Mouse (Mus musculus) c-Kit-negative CD71-positive TER-119-positive erythroid progenitor cells, embryonic 14.5 days (primary cell): ENCODE data around the gene Atpaf1.

Experiments used
- DNase-seq: peaks from one replicate; pipeline ENCODE4 v3.0.0-alpha.2; 2013; ENCODE audit warnings: low read depth, low spot score

The Atpaf1 gene

DNA sequence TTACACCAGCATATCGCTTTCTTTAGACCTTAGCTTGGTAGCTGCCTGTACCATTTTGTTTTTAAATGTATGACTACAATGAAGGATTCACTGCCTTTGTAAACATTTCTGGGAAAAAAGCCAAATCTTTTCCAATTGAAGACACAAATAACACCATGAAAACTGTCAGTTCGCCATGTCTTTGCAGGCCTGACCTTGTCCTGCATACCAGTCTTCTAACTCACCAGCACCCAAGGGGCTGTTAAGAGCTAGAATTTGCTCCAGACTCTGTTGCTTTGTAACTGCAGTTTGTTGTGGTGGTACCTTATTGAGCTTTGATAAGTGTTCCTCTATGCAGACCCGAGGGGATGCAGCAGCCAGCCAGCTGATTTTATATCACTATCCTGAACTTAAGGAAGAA lies 15.4 kb downstream of the Atpaf1 start:
- DNase-seq: no peak

DNA sequence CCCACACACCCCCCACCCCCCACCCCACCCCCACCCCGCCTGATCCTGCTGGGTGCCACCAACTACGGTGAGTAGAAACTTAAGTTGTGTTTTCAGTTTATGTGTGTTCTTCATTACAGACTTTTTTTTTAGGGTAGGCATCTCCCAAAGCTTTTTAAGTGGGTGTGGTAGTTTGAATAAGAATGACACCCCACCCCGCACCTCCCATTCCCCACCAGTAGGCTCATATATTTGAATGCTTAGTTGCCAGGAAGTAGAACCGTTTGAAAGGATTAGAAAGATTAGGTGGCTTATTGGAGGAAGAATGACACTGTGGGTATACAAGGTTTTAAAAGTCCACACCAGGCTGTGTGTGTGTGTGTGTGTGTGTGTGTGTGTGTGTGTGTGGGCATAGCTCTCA lies 27.7 kb downstream of the Atpaf1 start:
- DNase-seq: no peak

DNA sequence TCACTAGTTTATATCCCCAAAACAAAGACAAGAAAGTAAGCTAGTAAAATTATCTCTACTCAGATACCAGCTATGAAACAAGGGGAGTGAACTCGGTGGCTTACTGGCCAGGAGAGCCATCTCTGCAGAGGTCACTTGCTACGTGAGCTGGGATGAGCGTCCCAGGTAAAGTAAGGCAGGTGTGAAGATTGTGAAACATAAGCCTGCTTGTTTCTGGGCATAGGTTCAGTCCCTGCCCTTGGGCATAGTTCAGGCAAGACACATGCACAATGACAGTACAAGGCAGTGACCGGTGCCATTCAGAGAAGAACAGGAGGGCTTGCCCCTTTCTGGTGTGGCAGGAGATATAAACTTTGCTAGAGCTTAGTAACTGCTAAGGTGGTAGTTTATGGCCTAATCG lies 31.0 kb downstream of the Atpaf1 start:
- DNase-seq: no peak

DNA sequence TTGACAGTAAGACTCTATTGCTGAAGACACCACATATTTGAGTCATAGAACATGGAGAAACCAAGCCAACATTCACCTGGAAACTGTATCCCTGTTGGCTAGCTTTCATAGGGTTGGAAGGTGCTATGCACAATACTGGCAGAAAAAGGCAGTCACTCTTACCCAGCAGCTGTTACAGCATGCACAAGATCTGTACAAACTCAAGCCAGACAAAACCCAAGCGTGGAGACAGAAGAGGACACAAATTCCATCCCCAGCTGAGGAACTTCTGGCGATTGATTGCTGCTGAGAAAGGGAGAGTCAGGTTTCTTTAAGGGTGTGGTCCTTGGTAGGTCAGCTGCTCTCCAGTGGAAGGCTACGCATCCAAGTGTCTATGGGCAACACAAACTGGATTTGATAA lies 35.6 kb downstream of the Atpaf1 start:
- DNase-seq: no peak

DNA sequence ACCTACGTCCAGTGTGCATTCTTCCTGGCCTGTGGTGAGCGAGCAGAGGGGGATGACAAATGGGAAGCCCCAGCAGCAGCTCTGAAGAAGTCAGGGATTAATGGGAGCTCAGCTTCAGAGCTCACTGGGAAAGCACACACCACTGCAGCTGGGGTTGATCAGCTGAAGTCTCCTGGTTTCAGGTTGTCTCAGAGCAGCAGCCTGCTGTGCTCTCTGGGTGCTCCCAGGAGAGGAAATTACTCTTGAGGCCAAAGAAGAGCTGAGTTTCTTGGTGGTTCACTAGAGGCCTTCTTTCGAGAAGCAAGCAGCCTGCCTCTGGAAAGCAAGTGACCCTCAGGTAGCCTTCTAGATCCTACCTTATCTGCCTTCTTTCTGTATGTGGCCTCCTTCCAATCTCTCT lies 36.3 kb downstream of the Atpaf1 start:
- DNase-seq: no peak

DNA sequence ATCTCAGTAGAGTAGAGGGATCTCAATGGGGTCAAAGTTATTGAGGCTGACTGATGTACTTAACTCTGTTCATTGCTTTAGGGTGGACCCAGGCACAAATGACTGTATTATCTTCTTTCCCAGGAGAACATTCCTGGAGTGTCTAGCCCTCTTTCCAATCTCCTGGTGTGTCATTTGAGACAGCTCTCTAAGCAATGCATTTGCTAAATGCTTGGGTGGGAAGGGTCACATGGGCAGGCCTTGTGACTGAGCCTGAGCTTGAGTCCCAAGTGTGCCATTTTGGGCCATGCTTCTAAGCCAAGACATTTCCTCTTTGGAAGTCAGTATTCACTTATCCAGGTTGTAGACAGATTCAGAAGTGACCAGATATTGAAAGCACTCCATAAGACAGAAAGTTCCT lies 36.8 kb downstream of the Atpaf1 start:
- DNase-seq: no peak

DNA sequence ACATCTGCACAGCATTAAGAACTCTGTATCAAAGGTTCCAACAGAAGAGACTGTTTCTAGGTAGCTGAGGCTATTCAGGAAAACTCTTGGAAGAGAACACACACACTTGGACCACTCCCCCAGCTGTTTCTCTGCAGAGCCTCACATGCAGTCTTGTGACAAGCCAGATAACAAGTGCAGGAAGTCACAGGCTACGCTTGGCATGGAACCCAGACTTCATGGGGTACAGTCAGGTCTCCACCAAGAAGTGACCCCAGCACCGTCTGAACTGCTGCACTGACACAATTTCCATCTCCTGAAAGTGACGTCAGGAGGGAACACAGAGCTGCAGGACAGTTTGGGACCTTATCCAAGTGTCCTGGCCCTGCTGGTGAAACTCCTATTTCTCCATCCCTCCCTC lies 37.3 kb downstream of the Atpaf1 start:
- DNase-seq: no peak

DNA sequence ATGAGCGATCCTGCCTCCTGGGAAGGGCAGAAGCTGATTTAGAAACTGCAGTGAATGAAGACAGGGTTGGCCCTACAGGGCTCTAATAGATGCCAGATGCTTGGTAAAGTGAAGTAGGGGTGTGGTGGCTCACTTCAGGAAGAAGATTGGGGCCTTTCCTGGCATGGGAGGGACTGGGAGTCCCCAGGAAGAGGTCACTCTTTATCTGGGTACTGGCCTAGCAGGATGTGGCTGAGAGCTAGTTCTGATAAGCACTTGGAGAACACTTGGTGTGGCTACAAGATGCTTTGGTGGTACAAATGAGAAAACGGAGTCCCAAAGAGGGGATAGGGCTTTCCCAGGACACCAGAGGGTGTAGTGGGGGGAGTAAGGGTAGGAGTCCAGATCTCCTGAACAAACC lies 39.6 kb downstream of the Atpaf1 start:
- peak; percentile 57 for DNase-seq

DNA sequence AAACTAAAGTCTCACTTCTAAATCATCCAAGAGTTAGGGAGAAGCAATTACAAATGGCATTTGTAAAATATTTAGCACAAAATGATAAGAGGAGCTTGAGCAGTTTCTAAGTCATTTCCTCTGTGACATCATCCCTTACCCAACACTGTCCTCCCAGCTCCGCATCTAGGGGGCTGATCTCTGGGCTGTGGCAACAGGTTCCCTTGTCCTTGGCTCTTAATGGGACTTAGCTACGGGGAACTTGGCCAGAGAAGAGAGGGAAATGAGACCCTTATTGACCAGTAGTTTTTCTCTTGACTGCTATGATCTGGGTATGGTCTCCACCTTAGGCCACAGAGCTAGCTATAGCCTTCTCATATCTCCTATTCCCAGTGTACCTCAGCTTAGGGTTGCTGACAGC lies 40.7 kb downstream of the Atpaf1 start:
- DNase-seq: no peak

DNA sequence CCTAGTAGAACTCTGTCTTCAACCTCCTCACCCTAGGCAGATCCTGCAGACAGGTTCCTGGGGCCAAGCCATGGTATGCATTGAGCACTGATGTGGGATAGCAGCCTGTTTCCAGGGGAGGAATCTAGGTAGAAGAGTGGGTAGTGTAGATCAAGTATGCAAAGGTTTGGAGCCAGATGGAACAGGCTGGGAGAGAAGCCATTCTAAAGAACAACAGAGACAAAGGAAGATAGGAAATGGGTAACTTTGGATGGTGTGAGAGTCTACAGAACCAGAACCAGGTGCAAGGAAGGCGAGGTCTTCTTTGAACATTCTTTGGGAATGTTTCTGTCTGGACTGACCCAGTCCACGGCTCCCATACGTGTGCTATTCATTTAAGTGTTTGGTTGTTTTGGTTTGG lies 42.5 kb downstream of the Atpaf1 start:
- DNase-seq: no peak

DNA sequence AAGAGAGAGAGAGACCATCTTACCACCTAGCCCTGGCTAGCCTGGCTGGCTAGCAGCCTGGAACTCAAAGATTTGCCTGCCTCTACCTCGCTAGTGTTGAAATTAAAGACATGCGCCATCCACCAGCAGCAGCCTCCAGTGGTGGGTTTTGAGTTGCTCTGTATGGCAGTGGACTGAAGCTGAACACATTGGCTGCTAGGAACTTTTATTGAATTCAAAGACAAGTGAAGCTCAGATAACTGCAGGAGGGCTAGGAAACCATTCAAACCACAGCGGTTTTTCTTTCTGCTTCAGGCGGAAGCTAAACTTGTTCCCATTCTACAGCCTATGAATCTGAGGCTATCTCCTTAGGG lies 42.9 kb downstream of the Atpaf1 start:
- no peak for DNase-seq

DNA sequence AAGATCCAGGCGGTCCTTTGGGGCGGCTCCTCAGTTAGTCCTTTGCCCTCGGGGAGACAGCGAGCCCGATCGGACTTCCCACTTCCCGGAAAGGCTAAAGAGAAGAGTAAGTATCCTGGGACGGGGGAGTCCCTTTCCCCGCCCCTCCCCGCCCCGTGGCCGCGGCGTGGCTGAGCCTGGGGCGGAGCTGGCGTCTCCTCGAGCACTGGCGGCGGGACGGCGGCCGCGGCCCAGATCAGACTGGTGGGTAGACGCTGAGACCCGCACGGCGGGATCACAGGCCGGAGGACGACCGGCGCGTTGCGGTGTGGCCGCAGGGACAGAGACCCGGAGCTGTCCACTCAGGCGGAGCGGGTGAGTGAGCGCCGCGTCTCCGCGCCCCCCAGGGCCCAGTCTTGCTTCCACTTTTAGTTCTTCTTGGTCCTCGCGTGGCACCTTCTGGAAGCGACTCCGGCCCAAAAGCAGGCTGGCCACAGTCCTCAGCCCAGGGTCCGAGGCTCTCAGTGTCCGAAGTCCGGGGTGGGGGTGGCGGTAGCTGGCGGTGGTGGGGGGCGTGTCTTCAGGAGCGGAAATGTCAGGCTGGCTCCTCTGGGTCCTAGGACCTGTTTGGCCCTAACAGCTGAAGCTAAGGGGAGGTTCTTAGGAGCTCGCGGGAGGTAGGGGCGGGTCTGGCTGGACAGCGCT lies 43.4 kb downstream of the Atpaf1 start, which contains the start of gene Mob3c:
Gene Mob3c, plus strand, starts transcription at position 205 of the 684 bp plus-strand sequence.
- peak; percentile 59 for DNase-seq

DNA sequence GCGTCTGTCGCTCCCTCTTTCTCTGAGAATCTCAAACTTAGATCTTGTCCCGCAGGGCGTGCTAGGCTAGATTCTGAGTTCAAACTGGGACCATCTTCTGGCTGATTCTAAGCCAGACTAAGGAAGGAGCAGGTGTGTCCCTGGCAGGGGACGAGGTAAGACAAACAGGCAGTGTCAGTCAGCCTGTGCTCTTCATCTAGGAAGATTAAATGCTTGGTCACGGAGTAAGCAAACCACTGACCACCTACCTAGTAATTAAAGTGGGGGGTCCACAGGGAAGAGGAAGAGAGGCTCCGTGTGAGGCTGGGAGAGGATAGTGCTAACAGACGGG lies 43.9 kb downstream of the Atpaf1 start:
- DNase-seq: peak; percentile 60

DNA sequence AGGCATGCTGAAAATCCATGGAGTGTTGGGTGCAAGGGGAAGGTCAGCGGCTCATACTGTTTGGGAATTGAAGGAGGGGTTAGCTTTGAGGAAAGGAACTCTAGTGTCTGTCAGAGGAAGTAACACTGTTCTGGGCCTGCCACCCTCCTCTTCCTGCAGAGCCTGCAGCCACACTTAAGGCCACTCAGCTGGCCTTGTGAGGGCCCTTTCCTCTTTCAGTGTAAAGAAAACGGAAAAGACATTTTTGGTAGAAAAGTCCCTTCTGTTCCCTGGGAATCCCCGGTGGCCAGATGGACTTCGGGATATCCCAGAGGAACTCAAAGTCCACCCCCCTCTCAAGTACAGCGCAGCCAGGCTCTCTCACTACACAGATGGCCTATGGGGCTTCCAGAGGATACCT lies 45.9 kb downstream of the Atpaf1 start:
- no peak for DNase-seq

DNA sequence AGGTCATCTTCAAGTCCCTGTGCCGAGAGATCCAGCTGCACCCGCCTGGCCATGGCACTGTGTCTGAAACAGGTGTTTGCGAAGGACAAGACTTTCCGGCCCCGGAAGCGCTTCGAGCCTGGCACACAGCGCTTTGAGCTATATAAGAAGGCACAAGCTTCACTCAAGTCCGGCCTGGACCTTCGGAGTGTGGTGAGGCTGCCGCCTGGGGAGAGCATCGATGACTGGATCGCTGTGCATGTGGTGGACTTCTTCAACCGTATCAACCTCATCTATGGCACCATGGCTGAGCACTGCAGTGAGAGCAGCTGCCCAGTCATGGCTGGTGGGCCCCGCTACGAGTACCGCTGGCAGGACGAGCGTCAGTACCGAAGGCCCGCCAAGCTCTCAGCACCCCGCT lies 46.6 kb downstream of the Atpaf1 start:
- DNase-seq: no peak

DNA sequence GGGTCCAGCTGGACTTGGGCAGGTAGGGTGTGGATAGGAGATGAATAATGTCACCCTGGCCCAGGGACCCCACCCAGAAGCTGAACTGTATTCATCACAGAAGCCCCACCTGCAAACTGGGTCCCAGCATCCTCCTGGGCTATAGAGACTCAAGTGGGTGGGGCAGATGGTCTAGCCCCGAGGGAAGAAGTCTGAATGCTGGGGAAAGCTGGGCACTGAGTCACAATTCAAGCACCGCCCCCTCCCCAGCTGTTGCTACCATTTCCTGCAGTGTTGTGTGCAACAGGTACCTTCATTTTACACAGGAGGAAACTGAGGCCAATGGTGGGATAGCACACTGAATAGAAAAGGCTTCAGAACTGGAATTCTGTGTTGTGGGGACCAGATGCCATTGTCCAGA lies 47.4 kb downstream of the Atpaf1 start:
- no peak for DNase-seq

DNA sequence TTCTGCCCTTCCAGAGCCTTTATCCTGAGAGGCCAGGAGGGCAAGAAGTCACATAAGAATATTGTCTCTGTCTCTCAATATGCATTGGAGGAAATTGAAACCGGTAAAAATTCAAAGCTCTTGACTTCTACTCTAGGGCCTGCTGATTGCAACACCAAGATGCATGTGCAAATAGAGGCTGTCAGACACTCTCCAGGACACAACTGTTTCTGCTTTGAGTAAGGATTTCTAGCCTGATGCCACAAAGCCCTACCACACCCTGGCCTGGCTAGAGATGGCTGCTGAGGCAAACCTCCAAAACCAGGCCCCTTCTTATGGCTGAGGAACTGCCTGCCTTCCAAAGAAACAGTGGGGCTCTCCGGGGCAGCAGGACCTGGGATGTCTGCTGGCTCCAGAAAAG lies 51.0 kb downstream of the Atpaf1 start:
- no peak for DNase-seq

DNA sequence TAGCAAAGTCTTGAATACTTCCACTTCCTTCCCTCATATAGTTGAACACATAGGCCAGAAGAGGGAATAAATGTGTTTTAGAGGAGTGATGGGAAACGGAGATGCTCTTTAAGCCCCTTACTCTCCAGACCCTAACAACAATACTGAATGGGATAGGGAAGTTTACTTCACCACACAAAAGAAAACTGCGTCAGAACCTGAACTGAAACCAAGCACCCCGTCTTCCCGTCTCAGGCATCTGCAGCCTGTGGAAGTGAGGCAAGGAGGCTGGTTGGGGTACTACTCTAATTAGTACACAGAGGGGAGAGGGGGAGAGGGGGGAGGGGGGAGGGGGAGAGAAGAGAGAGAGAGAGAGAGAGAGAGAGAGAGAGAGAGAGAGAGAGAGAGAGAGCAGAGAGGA lies 53.6 kb downstream of the Atpaf1 start:
- no peak for DNase-seq

DNA sequence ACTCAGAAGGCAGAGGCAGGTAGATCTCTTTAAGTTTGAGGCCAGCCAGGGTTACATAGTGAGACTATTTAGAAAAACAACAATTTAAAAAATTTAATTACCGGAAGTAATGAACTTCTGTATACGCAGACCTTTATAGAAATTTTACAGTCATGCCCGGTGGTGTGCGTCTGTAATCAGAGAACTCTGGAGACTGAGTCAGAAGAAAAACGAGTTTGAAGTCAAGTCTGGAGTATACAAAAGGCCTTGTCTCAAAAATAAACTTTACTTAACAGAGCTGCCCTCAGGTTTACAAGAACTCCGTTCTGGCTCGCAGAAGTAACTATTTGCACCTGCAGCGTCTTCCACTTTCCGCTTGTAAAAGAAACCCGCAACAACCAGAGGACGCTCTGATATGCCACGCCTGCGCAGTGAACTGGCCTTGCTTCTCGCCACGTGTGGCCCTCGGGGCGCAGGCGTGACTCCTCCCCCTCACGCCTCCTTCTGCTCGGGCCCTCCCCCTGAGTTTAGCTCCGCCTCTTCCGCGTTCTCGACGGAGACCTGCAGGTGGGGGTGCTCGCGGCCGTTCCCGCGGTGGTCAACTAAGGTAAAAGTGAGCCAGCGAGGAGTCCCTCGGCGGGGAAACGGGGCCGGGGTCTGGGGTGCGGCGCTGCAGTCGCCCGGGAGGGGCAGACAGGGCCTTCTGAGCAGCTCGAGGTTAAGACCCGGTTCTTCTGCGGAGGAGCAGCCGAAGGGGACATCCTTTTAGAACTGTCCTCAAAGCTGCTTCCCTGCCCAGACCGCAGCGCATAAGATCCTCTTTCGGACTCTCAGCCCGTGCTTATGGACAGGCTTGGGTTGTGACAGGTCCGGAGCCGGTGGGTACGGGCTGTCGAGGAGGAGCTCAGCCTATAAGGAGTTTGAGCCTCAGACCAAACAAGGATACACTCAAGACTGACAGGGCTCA lies 54.4 kb downstream of the Atpaf1 start, which contains the start of gene Mknk1:
Gene Mknk1, plus strand, starts transcription at position 503 of the 946 bp plus-strand sequence.
- DNase-seq: peak; percentile 89

DNA sequence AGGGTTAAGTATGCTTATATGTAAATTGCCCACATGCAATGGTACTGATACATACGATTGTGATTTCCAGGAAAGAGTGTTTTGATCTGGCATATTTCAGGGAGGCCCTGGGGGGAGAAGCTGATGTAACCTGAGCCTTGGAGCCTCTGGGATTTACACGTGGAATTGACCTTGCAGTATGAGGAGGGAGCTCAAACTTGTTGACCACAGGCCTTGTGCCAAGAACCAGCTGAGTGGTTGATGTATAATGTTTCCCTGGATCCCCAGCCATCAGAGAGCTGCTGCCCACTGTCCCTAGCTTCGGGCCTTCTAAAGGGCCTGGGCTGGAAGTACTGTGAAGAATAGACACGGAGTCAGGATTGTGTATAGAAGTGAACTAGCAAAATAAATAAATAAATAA lies 55.3 kb downstream of the Atpaf1 start:
- no peak for DNase-seq

DNA sequence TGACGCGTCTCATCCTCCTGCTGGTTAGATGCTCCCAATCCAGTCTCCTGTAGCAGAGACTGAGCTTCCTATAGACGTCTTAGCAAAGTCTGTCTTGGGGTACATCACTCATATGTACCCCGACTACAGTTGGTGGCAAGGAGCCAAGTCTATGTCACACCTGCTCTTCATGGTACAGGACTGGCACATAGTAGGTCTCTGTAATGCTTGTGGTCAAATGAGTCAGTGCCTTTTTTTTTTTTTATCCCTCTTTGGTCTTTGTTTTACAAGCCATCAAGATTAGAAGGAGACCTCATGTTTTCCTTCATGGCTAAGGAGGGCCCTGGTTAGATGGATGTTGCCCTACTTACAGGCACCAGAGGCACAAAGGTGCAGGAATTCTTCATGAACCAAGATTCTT lies 56.2 kb downstream of the Atpaf1 start:
- no peak for DNase-seq

DNA sequence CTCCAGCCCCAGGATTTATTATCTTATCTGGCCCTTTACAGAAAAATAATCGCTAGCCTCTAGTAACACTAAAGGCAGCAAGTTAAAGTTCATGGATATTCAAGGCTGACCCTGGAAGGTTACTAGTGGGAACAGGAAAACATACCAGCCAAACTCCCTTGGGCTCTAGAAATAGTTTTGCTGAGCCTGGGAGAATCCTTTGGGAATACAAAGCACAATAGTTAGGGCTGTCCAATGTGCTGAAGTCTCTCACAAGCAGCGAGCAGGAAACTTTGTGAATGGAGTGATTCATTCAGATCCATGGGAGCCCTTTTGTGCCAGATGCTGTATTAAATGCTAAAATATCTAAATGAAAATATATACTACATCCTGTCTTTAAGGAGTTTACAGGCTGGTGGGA lies 62.0 kb downstream of the Atpaf1 start:
- DNase-seq: no peak

DNA sequence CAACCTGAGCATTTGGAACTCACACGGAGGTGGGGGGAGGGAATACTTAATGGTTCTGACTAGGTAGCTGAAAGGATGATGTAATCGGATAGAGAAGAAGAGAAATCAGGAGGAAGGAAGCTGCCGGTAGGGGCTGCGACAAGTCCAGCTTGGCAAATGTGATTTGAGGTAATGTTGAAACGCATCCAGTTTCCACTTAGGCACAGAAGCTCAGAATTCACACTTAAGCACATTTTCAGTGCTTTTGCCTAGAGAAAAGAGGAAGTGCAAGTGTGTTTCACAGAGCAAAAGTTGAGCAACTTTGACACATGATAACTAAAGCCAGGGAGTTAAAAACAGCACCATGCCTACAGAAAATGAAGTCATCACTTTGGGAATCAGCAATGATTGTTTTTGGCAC lies 62.8 kb downstream of the Atpaf1 start:
- DNase-seq: no peak
